Mouse (Mus musculus): ENCODE data around the gene Spdl1. TPM values are rescaled to one million over a fixed set of nuclear protein-coding genes. Genes with fewer than 3 reads are reported as not detected.

Spdl1 gene
- total RNA-seq (2023), result 6.1 to 13.1 TPM (median 8.1 TPM) in 4 replicates

GRCm38 (mm10) chr11:34833318-34834086, at the start of gene Spdl1:
Gene Spdl1 (minus strand): TSS chr11:34833641.

GRCm38 (mm10) chr11:34783587-34784043, 49.8 kb downstream of the Spdl1 start, which contains the start of gene Dock2:
Gene Dock2 (minus strand): TSS chr11:34783892.

Other genes starting within 250 kb of the Spdl1 start
- 402 to 426 TPM (median 424 TPM) in 4 replicates for gene Dock2, start 49.7 kb downstream of the Spdl1 start, total RNA-seq (2023)

All from B cell, adult 62 days (primary cell).